7 mouse cellular contexts compared by ENCODE assay signal in genomic region chr11:75170136-75170751, GRCm38 (mm10). TPM values are rescaled to one million over a fixed set of nuclear protein-coding genes. Genes with fewer than 3 reads are reported as not detected.
DNase-seq lines count a peak whose midpoint lies in the region; ATAC-seq and TF ChIP-seq lines count a peak whose summit lies in the region.

No protein-coding gene starts in this region.

- DNase-seq in adrenal gland, postnatal 14 days = peak; percentile 95
- peak; percentile 94 for DNase-seq in embryonic facial prominence, embryonic 11.5 days (ENCODE audit: low spot score)
- DNase-seq in heart, adult 11 months = peak; percentile 99
- DNase-seq in kidney, adult 11 months = peak; percentile 92
- DNase-seq in left cerebral cortex, postnatal 4 days = peak; percentile 92

- peak overlapping the region; percentile 44 for H3K4me3 ChIP-seq in embryonic facial prominence, embryonic 11.5 days (ENCODE audit: low read depth, low read length)
- peak overlapping the region; percentile 46 for H3K4me3 ChIP-seq in midbrain, embryonic 12.5 days
- H3K4me3 ChIP-seq in small intestine, adult 2 months (ENCODE audit: low read depth, low read length) = peak overlapping the region; percentile 57

- ATAC-seq in embryonic facial prominence, embryonic 11.5 days (replicated peaks; ENCODE audit: insufficient number of reproducible peaks, low FRiP score, low TSS enrichment, low read depth) = peak; percentile 22; the same call in 1 of the 2 replicates
- ATAC-seq in midbrain, embryonic 12.5 days (ENCODE audit: low FRiP score, low read depth) = peak; percentile 42

- under 1% methylated on average over 38 of the region's 38 CpGs for WGBS in embryonic facial prominence, embryonic 11.5 days
- WGBS in midbrain, embryonic 12.5 days = under 1% methylated on average over 37 of the region's 38 CpGs
- WGBS in small intestine, adult 2 months = under 1% methylated on average over 38 of the region's 38 CpGs

- intact Hi-C loops in left cerebral cortex, postnatal 4 days (cut with DNase I) = no loop called here

- peak; percentile 73 for TF ChIP-seq CTCF in small intestine, adult 2 months (IDR thresholded peaks at IDR 0.05; ENCODE audit: extremely low read depth, insufficient read length, insufficient replicate concordance, low read depth, low read length)

- H3K36me3 ChIP-seq in embryonic facial prominence, embryonic 11.5 days (replicated peaks; ENCODE audit: control insufficient read depth, insufficient read depth, low read depth, low read length) = no peaks in the 10 kb centered on the region
- H3K36me3 ChIP-seq in midbrain, embryonic 12.5 days = no peaks in the 10 kb centered on the region
- H3K36me3 ChIP-seq in small intestine, adult 2 months (ENCODE audit: control insufficient read depth, insufficient read depth, low read length) = peaks cover 7% of the 10 kb centered on the region; the same call in 1 of the 2 replicates

- peaks cover 15% of the 10 kb centered on the region for H3K4me1 ChIP-seq in embryonic facial prominence, embryonic 11.5 days (ENCODE audit: control insufficient read depth, insufficient read depth, low read length)
- peaks cover 81% of the 10 kb centered on the region for H3K4me1 ChIP-seq in midbrain, embryonic 12.5 days
- peaks cover 40% of the 10 kb centered on the region for H3K4me1 ChIP-seq in small intestine, adult 2 months (ENCODE audit: control insufficient read depth, insufficient read depth, insufficient read length, low read length)

- H3K27me3 ChIP-seq in embryonic facial prominence, embryonic 11.5 days (ENCODE audit: control insufficient read depth, insufficient read depth, low read length) = peaks cover 77% of the 10 kb centered on the region
- H3K27me3 ChIP-seq in midbrain, embryonic 12.5 days = peaks cover 87% of the 10 kb centered on the region
- peaks cover 57% of the 10 kb centered on the region for H3K27me3 ChIP-seq in small intestine, adult 2 months (ENCODE audit: control insufficient read depth, insufficient read depth, low read length)

- peak overlapping the region; percentile 59 for H3K4me2 ChIP-seq in embryonic facial prominence, embryonic 11.5 days (ENCODE audit: low read depth, low read length)
- H3K4me2 ChIP-seq in midbrain, embryonic 12.5 days (replicated peaks) = peak overlapping the region; percentile 65

- no peak overlapping the region for H3K9ac ChIP-seq in embryonic facial prominence, embryonic 11.5 days (replicated peaks; ENCODE audit: low read length)
- no peak overlapping the region for H3K9ac ChIP-seq in midbrain, embryonic 12.5 days (replicated peaks)

- H3K9me3 ChIP-seq in embryonic facial prominence, embryonic 11.5 days (replicated peaks; ENCODE audit: control insufficient read depth, low read length) = no peaks in the 10 kb centered on the region
- no peaks in the 10 kb centered on the region for H3K9me3 ChIP-seq in midbrain, embryonic 12.5 days

- H3K27ac ChIP-seq in embryonic facial prominence, embryonic 11.5 days (replicated peaks; ENCODE audit: low read depth, low read length) = no peak overlapping the region
- H3K27ac ChIP-seq in midbrain, embryonic 12.5 days (replicated peaks) = no peak overlapping the region
- no peak overlapping the region for H3K27ac ChIP-seq in small intestine, adult 2 months (ENCODE audit: insufficient read depth, low read depth, low read length)

- no peak for TF ChIP-seq POLR2A in small intestine, adult 2 months (IDR thresholded peaks at IDR 0.05; ENCODE audit: low read depth, low read length)

RNA-seq across cellular contexts. Expression of gene Hic1, which starts 0.9 kb away (rescaled TPM):
- total RNA-seq in adrenal gland, postnatal 14 days (2021) = 14.5 and 17.0 TPM in 2 replicates
- 3.2 and 3.6 TPM in 2 replicates for polyA plus RNA-seq in embryonic facial prominence, embryonic 11.5 days (2014; fragmentation: Nextera tagmentation; extraction: Ambion mirVana)
- total RNA-seq in left cerebral cortex, postnatal 4 days (2021) = 1 to 10 TPM; 5.2 to 5.6 TPM
- polyA plus RNA-seq in midbrain, embryonic 12.5 days (2016; fragmentation: Nextera tagmentation; extraction: Ambion mirVana) = 3.7 and 4.8 TPM in 2 replicates
- 22.9 and 29.6 TPM in 2 replicates for polyA plus RNA-seq in small intestine, adult 2 months (2012; rRNA removed)

RNA-seq across cellular contexts. Expression of gene Ovca2, which starts 8.4 kb away (rescaled TPM):
- 14.5 and 15.8 TPM in 2 replicates for total RNA-seq in adrenal gland, postnatal 14 days (2021)
- polyA plus RNA-seq in embryonic facial prominence, embryonic 11.5 days (2014; fragmentation: Nextera tagmentation; extraction: Ambion mirVana) = 37.3 and 37.5 TPM in 2 replicates
- 10 to 100 TPM in 1 of 2 experiments, 1 to 10 TPM in 1; 9.2 to 11.2 TPM for total RNA-seq in left cerebral cortex, postnatal 4 days (2021)
- polyA plus RNA-seq in midbrain, embryonic 12.5 days (2016; fragmentation: Nextera tagmentation; extraction: Ambion mirVana) = 23.2 and 24.9 TPM in 2 replicates
- 12.8 and 14.2 TPM in 2 replicates for polyA plus RNA-seq in small intestine, adult 2 months (2012; rRNA removed)

RNA-seq across cellular contexts. Expression of gene Dph1, which starts 20.8 kb away (rescaled TPM):
- 22.3 and 28.5 TPM in 2 replicates for total RNA-seq in adrenal gland, postnatal 14 days (2021)
- 20.0 and 23.2 TPM in 2 replicates for polyA plus RNA-seq in embryonic facial prominence, embryonic 11.5 days (2014; fragmentation: Nextera tagmentation; extraction: Ambion mirVana)
- total RNA-seq in left cerebral cortex, postnatal 4 days (2021) = 10 to 100 TPM; 15.2 to 15.3 TPM
- polyA plus RNA-seq in midbrain, embryonic 12.5 days (2016; fragmentation: Nextera tagmentation; extraction: Ambion mirVana) = 15.8 and 17.6 TPM in 2 replicates
- 9.9 and 13.7 TPM in 2 replicates for polyA plus RNA-seq in small intestine, adult 2 months (2012; rRNA removed)

RNA-seq across cellular contexts. Expression of gene Rtn4rl1, which starts 23.3 kb away (rescaled TPM):
- total RNA-seq in adrenal gland, postnatal 14 days (2021) = 29.5 and 32.6 TPM in 2 replicates
- polyA plus RNA-seq in embryonic facial prominence, embryonic 11.5 days (2014; fragmentation: Nextera tagmentation; extraction: Ambion mirVana) = 2.0 and 2.6 TPM in 2 replicates
- total RNA-seq in left cerebral cortex, postnatal 4 days (2021) = 10 to 100 TPM; 31.6 to 35.4 TPM
- polyA plus RNA-seq in midbrain, embryonic 12.5 days (2016; fragmentation: Nextera tagmentation; extraction: Ambion mirVana) = 9.3 and 10.2 TPM in 2 replicates
- polyA plus RNA-seq in small intestine, adult 2 months (2012; rRNA removed) = 8.6 and 11.8 TPM in 2 replicates
